Mouse (Mus musculus) bone marrow macrophage, adult 2 months (primary cell): ENCODE results near the gene 9230112D13Rik. TPM values are rescaled to one million over a fixed set of nuclear protein-coding genes. Genes with fewer than 3 reads are reported as not detected.

ENCODE experiments used
- H3K27ac ChIP-seq: 2 replicates; pipeline ENCODE4 v1.5.1; 2012; ENCODE audit warnings: low read depth, low read length; ENCODE audit not compliant: insufficient read depth
- H3K4me1 ChIP-seq: 2 replicates; pipeline ENCODE4 v1.6.1; 2012; ENCODE audit warnings: low read length; ENCODE audit not compliant: control insufficient read depth, insufficient read depth
- H3K4me3 ChIP-seq: 2 replicates; pipeline ENCODE4 v1.5.1; 2012; ENCODE audit warnings: mild to moderate bottlenecking, low read length, moderate library complexity; ENCODE audit not compliant: insufficient read depth
- CTCF ChIP-seq: IDR thresholded peaks from 2 replicates; pipeline ENCODE4 v1.5.1; 2012; ENCODE audit warnings: low read depth, mild to moderate bottlenecking, low read length, moderate library complexity
- POLR2A ChIP-seq: IDR thresholded peaks from 2 replicates; pipeline ENCODE4 v1.6.1; 2012; ENCODE audit warnings: mild to moderate bottlenecking, low read depth, low read length, borderline replicate concordance
- polyA plus RNA-seq: library from polyadenylated mRNA; stranded (reverse); fragments of >200 nt; gene quantifications from 2 replicates; pipeline ENCODE4 v1.2.4, GENCODE M21; 2012; ENCODE audit not compliant: missing spikeins, insufficient read depth, insufficient read length

Gene 9230112D13Rik
- polyA plus RNA-seq, 1 experiment, result not detected

DNA sequence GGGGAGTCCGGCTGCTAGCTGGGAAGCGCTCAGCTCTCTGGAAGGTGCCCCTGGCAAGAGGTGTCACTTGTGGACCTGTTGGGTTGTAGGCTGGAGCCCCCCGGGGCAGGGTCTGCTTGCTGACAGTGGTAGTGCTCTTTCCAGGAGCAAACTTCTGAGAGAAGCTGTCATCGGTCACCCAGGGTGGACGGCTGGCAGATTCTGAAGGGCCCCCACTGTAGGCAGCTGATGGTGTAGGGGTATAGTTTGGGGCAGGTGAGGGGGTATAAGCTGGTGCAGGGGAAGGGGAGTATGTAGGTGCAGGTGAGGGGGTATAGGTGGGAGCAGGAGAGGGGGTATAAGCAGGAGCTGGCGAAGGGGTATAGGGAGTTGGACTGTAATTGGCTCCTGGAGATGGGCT lies 21.4 kb upstream of the 9230112D13Rik start:
- H3K4me3 ChIP-seq, result no peak overlapping the region
- no peaks in the 10 kb centered on the region for H3K4me1 ChIP-seq
- H3K27ac ChIP-seq, result no peak overlapping the region
- TF ChIP-seq POLR2A, result no peak
- no peak for TF ChIP-seq CTCF

GRCm38 (mm10) chr14:34543596-34543995 lies 21.0 kb upstream of the 9230112D13Rik start:
- Histone ChIP-seq H3K27ac (no peak overlapping the region), H3K4me1 (no peaks in the 10 kb centered on the region), H3K4me3 (no peak overlapping the region)
- TF ChIP-seq POLR2A (no peak), CTCF (no peak)

- no peak overlapping the region for H3K27ac ChIP-seq
- H3K4me3 ChIP-seq, result no peak overlapping the region
- H3K4me1 ChIP-seq, result no peaks in the 10 kb centered on the region
- TF ChIP-seq POLR2A, result no peak
- no peak for TF ChIP-seq CTCF
Measured at GRCm38 (mm10) chr14:34541896-34542295, 19.3 kb upstream of the 9230112D13Rik start.

DNA sequence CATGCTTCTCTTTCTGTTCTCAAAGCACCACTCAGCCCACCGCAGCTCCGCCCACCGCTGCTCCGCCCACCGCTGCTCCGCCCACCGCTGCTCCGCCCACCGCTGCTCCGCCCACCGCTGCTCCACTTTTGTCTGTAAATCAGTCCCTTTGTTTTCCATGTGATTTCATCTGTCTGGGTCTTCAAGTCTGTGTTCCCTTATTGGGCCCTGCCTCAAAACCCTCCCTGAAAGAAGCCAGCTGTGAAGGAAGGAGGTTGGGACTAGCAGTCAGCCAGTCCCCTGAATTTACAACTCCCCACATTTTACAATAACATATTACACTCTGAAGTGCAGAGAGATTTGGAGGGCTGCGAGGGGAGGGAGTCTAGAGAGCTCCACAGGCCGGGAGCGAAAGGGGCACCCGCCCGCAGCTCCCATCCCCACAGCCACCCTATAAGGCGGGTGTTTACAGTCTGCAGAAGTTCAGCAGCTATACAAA lies 18.1 kb upstream of the 9230112D13Rik start:
- H3K4me1 ChIP-seq, result no peaks in the 10 kb centered on the region
- no peak overlapping the region for H3K4me3 ChIP-seq
- TF ChIP-seq CTCF (no peak), POLR2A (no peak)
- H3K27ac ChIP-seq, result no peak overlapping the region

- Histone ChIP-seq H3K27ac (no peak overlapping the region), H3K4me3 (no peak overlapping the region), H3K4me1 (no peaks in the 10 kb centered on the region)
- no peak for TF ChIP-seq POLR2A
- no peak for TF ChIP-seq CTCF
Measured at GRCm38 (mm10) chr14:34535883-34536282, 13.3 kb upstream of the 9230112D13Rik start.

- no peak for TF ChIP-seq POLR2A
- TF ChIP-seq CTCF, result no peak
- H3K4me1 ChIP-seq, result no peaks in the 10 kb centered on the region
- no peak overlapping the region for H3K4me3 ChIP-seq
- H3K27ac ChIP-seq, result no peak overlapping the region
Measured at GRCm38 (mm10) chr14:34533537-34533936, 10.9 kb upstream of the 9230112D13Rik start.

DNA sequence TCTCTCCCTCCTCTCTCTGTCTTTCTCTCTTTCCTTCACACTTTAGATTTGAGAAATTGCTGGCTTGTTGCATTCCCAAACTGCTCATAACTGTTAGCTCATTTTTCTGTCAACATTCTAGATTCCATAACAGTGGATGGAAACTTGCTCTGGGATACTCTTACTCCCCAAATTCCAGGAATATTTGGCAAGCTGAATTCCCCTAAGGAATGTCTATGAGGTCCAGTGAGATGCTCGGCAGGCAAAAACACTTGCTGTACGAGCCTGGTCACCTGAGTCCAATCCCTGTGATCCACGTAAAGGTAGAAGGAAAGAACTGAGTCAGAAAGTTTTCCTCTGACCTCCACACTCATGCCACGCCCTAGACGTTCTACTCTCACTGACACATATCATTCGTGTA lies 9.9 kb upstream of the 9230112D13Rik start:
- no peaks in the 10 kb centered on the region for H3K4me1 ChIP-seq
- no peak overlapping the region for H3K27ac ChIP-seq
- no peak overlapping the region for H3K4me3 ChIP-seq
- no peak for TF ChIP-seq CTCF

- TF ChIP-seq POLR2A (no peak), CTCF (no peak)
- H3K4me1 ChIP-seq, result no peaks in the 10 kb centered on the region
Measured at GRCm38 (mm10) chr14:34528804-34529203, 6.2 kb upstream of the 9230112D13Rik start.

DNA sequence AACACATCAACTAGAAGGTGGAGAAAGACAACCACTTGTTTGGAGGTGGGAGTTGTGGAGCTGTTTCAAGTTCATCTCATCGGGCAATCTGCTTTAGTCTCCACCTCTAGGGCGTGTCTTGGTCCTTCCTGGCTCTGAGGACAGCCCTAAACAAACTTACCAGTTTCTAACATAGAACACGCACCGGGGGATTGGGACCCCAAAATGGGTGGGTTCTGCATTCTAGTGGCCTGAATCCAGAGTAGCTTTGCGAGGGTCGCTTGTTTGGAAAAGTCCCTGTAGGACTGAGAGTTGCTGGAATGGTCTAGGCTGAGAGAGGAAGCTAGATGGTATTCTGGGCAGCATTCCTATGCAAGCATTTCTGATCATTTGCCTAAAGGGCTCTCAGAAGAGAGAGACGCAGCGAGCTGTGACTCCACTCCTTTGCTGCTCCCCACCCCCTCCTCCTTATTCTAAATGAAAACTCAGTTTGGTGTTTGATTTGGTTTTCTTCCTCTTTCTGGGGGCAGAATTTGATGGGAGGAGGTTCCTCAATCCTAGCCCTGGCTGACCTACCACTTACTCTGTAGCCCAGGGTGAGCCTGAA lies 4.5 kb downstream of the 9230112D13Rik start:
- TF ChIP-seq CTCF (no peak), POLR2A (no peak)
- H3K27ac ChIP-seq, result no peak overlapping the region
- peaks cover 22% of the 10 kb centered on the region for H3K4me1 ChIP-seq
- H3K4me3 ChIP-seq, result no peak overlapping the region

More at GRCm38 (mm10) chr14:34528804-34529203, 6.2 kb upstream of the 9230112D13Rik start:
- Histone ChIP-seq H3K27ac (no peak overlapping the region), H3K4me3 (no peak overlapping the region)

- H3K4me3 ChIP-seq, result no peak overlapping the region
- TF ChIP-seq CTCF (no peak), POLR2A (no peak)
Measured at GRCm38 (mm10) chr14:34516960-34517577, 5.5 kb downstream of the 9230112D13Rik start.

GRCm38 (mm10) chr14:34515860-34516259 lies 6.7 kb downstream of the 9230112D13Rik start:
- Histone ChIP-seq H3K4me1 (peaks cover 22% of the 10 kb centered on the region), H3K4me3 (no peak overlapping the region), H3K27ac (no peak overlapping the region)
- TF ChIP-seq POLR2A (no peak), CTCF (no peak)

More at GRCm38 (mm10) chr14:34516960-34517577, 5.5 kb downstream of the 9230112D13Rik start:
- H3K27ac ChIP-seq, result no peak overlapping the region
- H3K4me1 ChIP-seq, result peaks cover 22% of the 10 kb centered on the region
